Mouse (Mus musculus) R1 (cell line): ENCODE data around the gene Ankle2.

Source experiments
- DNase-seq: peaks from one replicate; pipeline ENCODE4 v3.0.0-alpha.2; 2018; ENCODE audit warnings: low read depth, low spot score

Gene Ankle2

GRCm38 (mm10) chr5:110230780-110231461 is at the start of gene Ankle2:
Ankle2 (plus strand) TSS chr5:110231004.
- peak; percentile 93 for DNase-seq

DNA sequence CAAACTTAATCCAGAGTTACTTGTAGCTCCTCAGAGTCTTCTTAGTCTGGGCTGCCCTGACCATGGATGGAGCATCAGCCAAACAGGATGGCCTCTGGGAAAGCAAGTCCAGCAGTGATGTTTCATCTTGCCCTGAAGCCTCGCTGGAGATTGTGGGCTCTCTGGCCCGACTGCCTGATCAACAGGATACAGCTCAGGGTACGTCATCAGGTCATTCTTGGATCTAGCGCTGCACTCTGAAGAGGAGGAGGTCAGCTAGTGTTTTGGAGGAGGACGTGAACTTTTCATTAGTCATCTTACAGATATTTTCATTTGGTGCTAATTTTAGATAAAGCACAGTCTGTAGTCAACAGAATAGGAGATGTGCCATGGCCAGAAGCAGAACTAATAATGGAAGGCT is 49.1 kb upstream of the Ankle2 start:
- DNase-seq: no peak

DNA sequence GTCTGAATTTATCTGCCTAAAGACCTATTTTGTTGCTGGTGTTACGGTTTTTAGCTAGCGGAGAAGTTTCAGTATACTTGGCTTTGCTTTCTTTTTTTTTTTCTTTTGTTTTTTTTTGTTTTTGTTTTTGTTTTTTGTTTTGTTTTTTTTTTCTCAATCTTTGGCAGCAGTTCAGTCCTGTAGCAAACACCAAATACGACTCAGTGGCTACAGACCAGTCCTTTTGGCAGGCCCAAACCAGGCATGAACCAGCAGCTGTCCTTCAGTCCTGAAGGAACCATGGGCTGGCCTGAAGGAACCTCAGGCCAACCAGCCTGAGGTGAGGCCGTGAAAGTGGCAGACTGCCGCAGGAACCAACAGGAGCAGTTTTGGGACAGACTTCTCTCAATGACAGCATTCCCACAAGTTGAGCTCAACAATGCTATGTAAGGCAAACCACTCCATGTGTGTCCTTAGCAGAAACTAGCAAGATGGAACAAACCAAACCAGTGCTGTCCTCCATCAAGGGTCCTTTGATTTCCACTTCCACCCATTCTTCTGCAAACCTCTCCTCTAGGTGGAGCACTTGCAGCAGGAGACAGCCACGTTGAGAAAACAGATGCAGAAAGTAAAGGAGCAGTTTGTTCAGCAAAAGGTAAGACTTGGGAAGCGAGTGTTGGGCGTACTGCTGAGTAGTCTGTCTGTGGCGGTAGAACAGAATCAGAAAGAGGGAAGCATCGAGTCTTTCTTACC is 27.5 kb upstream of the Ankle2 start:
- DNase-seq: peak; percentile 45

GRCm38 (mm10) chr5:110204777-110205176 is 26.0 kb upstream of the Ankle2 start:
- DNase-seq: peak; percentile 36

- DNase-seq: no peak
Observed at GRCm38 (mm10) chr5:110211312-110211711, 19.5 kb upstream of the Ankle2 start.

GRCm38 (mm10) chr5:110216780-110217179 is 14.0 kb upstream of the Ankle2 start:
- DNase-seq: no peak

DNA sequence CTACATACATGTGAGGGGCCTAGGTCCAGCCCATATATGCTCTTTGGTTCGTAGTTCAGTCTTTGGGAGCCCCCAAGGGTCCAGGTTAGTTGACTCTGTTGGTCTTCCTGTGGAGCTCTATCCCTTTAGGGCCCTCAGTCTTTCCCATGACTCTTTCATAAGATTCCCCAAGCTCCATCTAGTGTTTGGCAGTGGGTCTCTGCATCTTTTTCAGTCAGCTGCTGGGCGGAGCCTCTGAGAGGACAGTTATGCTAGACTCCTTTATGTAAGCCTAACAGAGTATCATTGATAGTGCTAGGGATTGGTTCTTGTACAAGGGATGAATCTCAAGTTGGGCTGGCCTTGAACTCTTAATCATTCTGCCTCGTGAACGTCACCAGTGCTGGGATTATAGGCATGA is 10.5 kb upstream of the Ankle2 start:
- DNase-seq: peak; percentile 59

- no peak for DNase-seq
Observed at GRCm38 (mm10) chr5:110222757-110223156, 8.0 kb upstream of the Ankle2 start.

DNA sequence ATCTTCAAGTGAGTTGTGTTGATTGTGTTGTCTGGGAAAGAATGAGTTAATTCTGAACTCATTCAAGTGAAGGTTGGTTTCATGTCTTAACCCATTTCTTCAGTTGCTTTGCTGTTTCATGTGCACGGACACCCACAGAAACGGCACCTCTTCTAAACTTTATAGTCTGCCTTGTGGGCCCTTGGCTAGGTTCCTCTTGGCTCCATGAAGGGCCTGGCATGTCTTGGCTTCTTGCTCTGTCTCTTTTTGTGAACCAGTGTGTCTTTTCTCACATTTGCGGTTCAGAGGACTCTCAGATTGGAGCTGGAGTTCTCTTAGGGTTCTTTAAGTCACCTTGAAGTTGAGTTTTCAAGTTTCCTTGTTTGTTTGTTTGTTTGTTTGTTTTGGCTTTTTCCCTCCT is 5.7 kb upstream of the Ankle2 start:
- DNase-seq: no peak

GRCm38 (mm10) chr5:110227336-110227883 is 3.4 kb upstream of the Ankle2 start:
- DNase-seq: peak; percentile 99

DNA sequence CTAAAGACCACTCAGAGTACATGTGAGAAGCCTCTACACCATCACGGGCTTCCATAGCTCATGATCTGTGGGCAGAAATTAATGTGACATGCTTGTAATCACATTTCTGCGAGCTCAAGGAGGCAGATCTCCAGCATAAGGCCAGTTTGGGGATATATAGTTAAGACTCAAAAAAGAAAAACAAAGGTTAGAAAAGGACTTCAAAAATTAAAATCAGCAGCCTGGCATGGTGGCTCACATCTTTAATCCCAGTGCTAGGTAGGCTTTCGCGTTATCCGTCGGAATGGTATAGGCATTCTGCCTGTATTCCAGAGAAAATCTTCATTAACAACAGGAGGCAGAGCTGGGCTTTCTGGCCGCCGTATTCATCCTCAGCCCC is 414 bp upstream of the Ankle2 start:
- DNase-seq: peak; percentile 12

DNA sequence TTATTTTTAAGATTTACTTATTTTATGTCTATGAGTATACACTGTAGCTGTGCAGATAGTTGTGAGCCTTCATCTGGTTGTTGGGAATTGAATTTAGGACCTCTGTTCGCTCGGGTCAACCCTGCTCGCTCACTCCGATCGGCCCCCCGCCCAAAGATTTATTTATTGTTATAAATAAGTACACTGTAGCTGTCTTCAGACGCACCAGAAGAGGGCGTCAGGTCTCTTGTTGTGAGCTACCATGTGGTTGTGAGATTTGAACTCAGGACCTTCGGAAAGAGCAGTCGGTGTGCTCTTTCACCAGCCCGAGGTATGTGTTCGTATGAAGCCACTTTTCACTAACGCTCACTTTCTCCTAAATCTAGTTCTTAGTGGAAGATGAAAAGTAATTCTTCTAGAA is 834 bp downstream of the Ankle2 start:
- DNase-seq: peak; percentile 72

DNA sequence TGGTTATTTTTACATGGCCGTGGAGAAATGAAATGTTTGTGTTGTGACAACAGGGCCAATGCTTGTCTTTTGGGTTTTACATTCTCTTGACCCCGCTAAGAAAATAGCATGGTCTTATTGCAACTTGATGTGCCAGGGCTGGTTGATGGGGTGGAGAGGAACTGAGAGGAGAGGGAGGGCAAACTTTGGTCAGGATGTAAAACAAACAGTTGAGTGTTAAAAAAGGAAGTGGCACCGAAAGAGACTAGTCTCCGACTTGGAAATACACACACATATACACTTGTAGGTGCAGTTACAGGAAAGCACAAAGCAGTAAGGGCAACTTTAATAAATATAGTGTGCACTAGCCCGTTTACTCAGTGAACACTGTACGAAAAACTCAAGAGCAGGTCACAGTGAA is 1.5 kb downstream of the Ankle2 start:
- no peak for DNase-seq

- DNase-seq: no peak
Observed at GRCm38 (mm10) chr5:110244091-110244490, 13.3 kb downstream of the Ankle2 start.

DNA sequence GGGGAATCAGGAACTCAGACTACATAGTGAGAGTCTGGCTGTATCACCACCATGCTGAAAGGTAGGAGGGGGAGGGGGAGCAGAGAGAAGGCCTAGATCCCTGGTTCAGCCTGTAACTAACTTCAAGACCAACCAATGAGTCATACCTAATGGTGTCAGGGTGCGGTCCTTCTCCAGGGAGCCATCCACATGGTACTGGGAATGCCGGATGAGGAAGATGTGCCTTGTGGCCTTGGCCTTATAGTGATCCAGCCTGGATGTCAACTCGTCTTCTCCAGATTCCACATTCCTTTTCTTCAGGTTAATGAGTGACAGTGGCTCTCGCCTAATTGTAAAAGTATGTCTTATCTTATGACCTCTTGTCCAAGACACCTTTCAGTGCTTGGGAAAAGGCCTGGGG is 36.1 kb downstream of the Ankle2 start:
- DNase-seq: peak; percentile 53

- DNase-seq: peak; percentile 91
Observed at GRCm38 (mm10) chr5:110269141-110270101, 38.6 kb downstream of the Ankle2 start, which contains the start of gene Pgam5. Pgam5 (minus strand) TSS chr5:110269913.

DNA sequence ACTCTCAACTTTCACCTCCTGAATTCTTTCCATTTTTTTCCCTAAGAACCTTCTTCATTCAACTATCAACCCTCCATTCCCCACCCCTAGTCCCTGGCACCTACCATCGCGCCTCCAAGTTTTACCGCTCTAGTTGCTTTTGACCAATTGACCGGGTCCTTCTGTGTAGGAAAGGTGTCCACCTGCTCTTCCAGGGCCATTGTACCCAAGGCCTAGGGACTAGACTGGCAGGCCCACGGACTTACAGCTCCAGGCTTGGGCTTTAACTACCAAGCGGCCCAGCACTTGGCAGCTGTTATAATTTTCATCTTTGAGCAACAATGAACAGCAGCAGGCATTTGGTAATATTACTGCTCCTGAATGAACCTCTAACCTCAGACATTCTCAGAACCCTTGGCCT is 39.4 kb downstream of the Ankle2 start:
- DNase-seq: no peak

- no peak for DNase-seq
Observed at GRCm38 (mm10) chr5:110274147-110274546, 43.3 kb downstream of the Ankle2 start.

GRCm38 (mm10) chr5:110274846-110275245 is 44.0 kb downstream of the Ankle2 start:
- DNase-seq: no peak

GRCm38 (mm10) chr5:110276391-110276790 is 45.6 kb downstream of the Ankle2 start:
- no peak for DNase-seq

DNA sequence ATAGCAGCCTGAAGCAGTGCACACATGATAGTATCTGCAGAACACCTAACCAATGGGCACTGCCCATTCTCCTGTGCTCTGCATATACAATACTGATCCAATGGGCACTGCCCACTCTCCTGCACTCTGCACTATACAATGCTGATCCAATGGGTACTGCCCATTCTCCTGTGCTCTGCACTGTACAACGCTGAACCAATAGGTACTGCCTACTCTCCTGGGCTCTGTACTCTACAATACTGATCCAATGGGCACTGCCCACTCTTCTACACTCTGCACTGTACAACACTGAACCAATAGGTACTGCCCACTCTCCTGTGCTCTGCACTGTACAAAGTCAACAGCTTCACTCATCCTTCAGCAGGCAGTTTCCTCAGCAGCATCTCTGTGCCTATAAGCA is 46.1 kb downstream of the Ankle2 start:
- DNase-seq: no peak

- no peak for DNase-seq
Observed at GRCm38 (mm10) chr5:110281984-110282383, 51.2 kb downstream of the Ankle2 start.
